Mouse (Mus musculus) embryonic facial prominence, embryonic 11.5 days (tissue): Measurements from ENCODE around the gene Cyb561a3. TPM values are rescaled to one million over a fixed set of nuclear protein-coding genes. Genes with fewer than 3 reads are reported as not detected.
"Not testable (repeated sequence)": the region's sequence is repeated elsewhere in the genome, so short reads cannot be mapped to it uniquely, and the experiment has no call there.

ENCODE experiments used
- ATAC-seq: fragments of 200-750 bp; cut with Nextera tagmentation; replicated peaks from 2 replicates; pipeline ENCODE4 v1.8.0; 2017; ENCODE audit warnings: low read depth; ENCODE audit not compliant: insufficient number of reproducible peaks, low FRiP score, low TSS enrichment
- DNase-seq: peaks from one replicate; pipeline ENCODE4 v3.0.0-alpha.2; 2015; ENCODE audit warnings: low spot score
- H3K27ac ChIP-seq: fragments of 300-500 bp; sonication (generic); replicated peaks from 2 replicates; pipeline ENCODE4 v1.5.1; 2014; ENCODE audit warnings: mild to moderate bottlenecking, low read depth, low read length, control low read depth
- H3K27me3 ChIP-seq: fragments of 300-500 bp; sonication (generic); 2 replicates; pipeline ENCODE4 v1.6.1; 2014; ENCODE audit warnings: mild to moderate bottlenecking, low read length, moderate library complexity, mixed read lengths; ENCODE audit not compliant: control insufficient read depth, insufficient read depth
- H3K36me3 ChIP-seq: fragments of 300-500 bp; sonication (generic); replicated peaks from 2 replicates; pipeline ENCODE4 v1.6.1; 2014; ENCODE audit warnings: low read depth, mild to moderate bottlenecking, low read length, moderate library complexity, mixed read lengths; ENCODE audit not compliant: control insufficient read depth, insufficient read depth
- H3K4me1 ChIP-seq: fragments of 300-500 bp; sonication (generic); 2 replicates; pipeline ENCODE4 v1.6.1; 2014; ENCODE audit warnings: low read length, mixed read lengths; ENCODE audit not compliant: control insufficient read depth, insufficient read depth
- H3K4me2 ChIP-seq: fragments of 300-500 bp; sonication (generic); 2 replicates; pipeline ENCODE4 v1.6.1; 2014; ENCODE audit warnings: low read depth, mild to moderate bottlenecking, control low read depth, low read length, moderate library complexity
- H3K4me3 ChIP-seq: fragments of 300-500 bp; sonication (generic); 2 replicates; pipeline ENCODE4 v1.5.1; 2014; ENCODE audit warnings: low read depth, low read length, control low read depth
- H3K9ac ChIP-seq: fragments of 300-500 bp; sonication (generic); replicated peaks from 2 replicates; pipeline ENCODE4 v1.6.1; 2014; ENCODE audit warnings: mild to moderate bottlenecking, control low read depth, low read length
- H3K9me3 ChIP-seq: fragments of 300-500 bp; sonication (generic); replicated peaks from 2 replicates; pipeline ENCODE4 v1.6.1; 2016; ENCODE audit warnings: mild to moderate bottlenecking, low read length, inconsistent platforms, mixed read lengths; ENCODE audit not compliant: control insufficient read depth
- WGBS: fragments of 180-500 bp; shearing (Covaris S2); extraction: QIAGEN DNeasy Blood & Tissue Kit; methylation state at CpG from one replicate; pipeline ENCODE4 v1.1.7; 2014; 5-methylcytosine and 5-hydroxymethylcytosine counted together
- polyA plus RNA-seq: library from polyadenylated mRNA; unstranded; fragments of >200 nt; fragmentation: Nextera tagmentation; extraction: Ambion mirVana; gene quantifications from 2 replicates; pipeline ENCODE4 v1.2.1, GENCODE M21; 2014

Cyb561a3 gene
- polyA plus RNA-seq, result 13.7 and 13.8 TPM in 2 replicates

GRCm38 (mm10) chr19:10576690-10577561, at the start of gene Cyb561a3, which contains the start of gene Tmem138:
TSS of gene Cyb561a3 (plus strand) at chr19:10577172.
TSS of gene Tmem138 (minus strand) at chr19:10577362.
- Histone ChIP-seq H3K4me1 (no peaks in the 10 kb centered on the region), H3K27ac (peak within 1 kb of the TSS; percentile 77), H3K9me3 (no peaks in the 10 kb centered on the region), H3K36me3 (peaks cover 8% of the 10 kb centered on the region), H3K4me2 (peak within 1 kb of the TSS; percentile 86), H3K9ac (peak within 1 kb of the TSS; percentile 72), H3K27me3 (no peaks in the 10 kb centered on the region), H3K4me3 (peak within 1 kb of the TSS; percentile 67)
- peak; percentile 93 for ATAC-seq
- peak; percentile 97 for DNase-seq
- under 1% methylated on average over 44 of the region's 44 CpGs for WGBS

- no peak for ATAC-seq
Observed at GRCm38 (mm10) chr19:10530082-10530481, 46.9 kb upstream of the Cyb561a3 start.

GRCm38 (mm10) chr19:10539454-10539853, 37.5 kb upstream of the Cyb561a3 start:
- ATAC-seq (no peak), DNase-seq (no peak)
- 96% methylated on average over 5 of the region's 5 CpGs for WGBS
- Histone ChIP-seq H3K36me3 (peaks cover 9% of the 10 kb centered on the region), H3K4me1 (no peaks in the 10 kb centered on the region), H3K4me2 (no peak overlapping the region), H3K27ac (no peak overlapping the region), H3K27me3 (no peaks in the 10 kb centered on the region), H3K4me3 (no peak overlapping the region), H3K9me3 (no peaks in the 10 kb centered on the region), H3K9ac (no peak overlapping the region)

More at GRCm38 (mm10) chr19:10530082-10530481, 46.9 kb upstream of the Cyb561a3 start:
- 100% methylated on average over 1 of the region's 1 CpGs for WGBS
- Histone ChIP-seq H3K27me3 (no peaks in the 10 kb centered on the region), H3K9ac (no peak overlapping the region), H3K4me1 (no peaks in the 10 kb centered on the region), H3K9me3 (no peaks in the 10 kb centered on the region), H3K4me2 (no peak overlapping the region), H3K36me3 (peaks cover 7% of the 10 kb centered on the region), H3K27ac (no peak overlapping the region), H3K4me3 (no peak overlapping the region)
- no peak for DNase-seq

GRCm38 (mm10) chr19:10555624-10556510, 21.1 kb upstream of the Cyb561a3 start, which contains the start of gene Tmem216:
TSS of gene Tmem216 (minus strand) at chr19:10556238.
- no peaks in the 10 kb centered on the region for H3K9me3 ChIP-seq
- H3K9ac ChIP-seq, result peak within 1 kb of the TSS; percentile 68
- H3K27me3 ChIP-seq, result no peaks in the 10 kb centered on the region
- peak within 1 kb of the TSS; percentile 66 for H3K4me3 ChIP-seq
- H3K4me2 ChIP-seq, result peak within 1 kb of the TSS; percentile 73
- peak within 1 kb of the TSS; percentile 38; the same call in 1 of the 2 replicates for H3K27ac ChIP-seq
- DNase-seq (peak; percentile 89), ATAC-seq (peak; percentile 99)
- 2% methylated on average over 43 of the region's 43 CpGs for WGBS
- H3K4me1 ChIP-seq, result no peaks in the 10 kb centered on the region
- H3K36me3 ChIP-seq, result no peaks in the 10 kb centered on the region

GRCm38 (mm10) chr19:10557001-10557400, 20.0 kb upstream of the Cyb561a3 start:
- no peaks in the 10 kb centered on the region for H3K27me3 ChIP-seq
- H3K27ac ChIP-seq, result no peak overlapping the region
- no peaks in the 10 kb centered on the region for H3K4me1 ChIP-seq
- H3K4me2 ChIP-seq, result no peak overlapping the region
- no peak overlapping the region for H3K9ac ChIP-seq
- H3K4me3 ChIP-seq, result no peak overlapping the region
- no peaks in the 10 kb centered on the region for H3K9me3 ChIP-seq
- 79% methylated on average over 2 of the region's 2 CpGs for WGBS
- no peak for ATAC-seq
- DNase-seq, result no peak
- no peaks in the 10 kb centered on the region for H3K36me3 ChIP-seq

- H3K27ac ChIP-seq, result no peak overlapping the region
- H3K9me3 ChIP-seq, result no peaks in the 10 kb centered on the region
- WGBS, result 66% methylated on average over 2 of the region's 2 CpGs
- no peak for ATAC-seq
- H3K27me3 ChIP-seq, result no peaks in the 10 kb centered on the region
- H3K4me2 ChIP-seq, result no peak overlapping the region
- H3K9ac ChIP-seq, result no peak overlapping the region
- H3K4me1 ChIP-seq, result no peaks in the 10 kb centered on the region
- H3K36me3 ChIP-seq, result no peaks in the 10 kb centered on the region
- H3K4me3 ChIP-seq, result no peak overlapping the region
- no peak for DNase-seq
Observed at GRCm38 (mm10) chr19:10557430-10557829, 19.5 kb upstream of the Cyb561a3 start.

- not testable (repeated sequence) for H3K4me2 ChIP-seq, H3K27ac ChIP-seq, DNase-seq, H3K9ac ChIP-seq, H3K36me3 ChIP-seq, H3K9me3 ChIP-seq, H3K4me3 ChIP-seq, ATAC-seq, H3K4me1 ChIP-seq, H3K27me3 ChIP-seq
- WGBS, result 69% methylated on average over 4 of the region's 4 CpGs
Observed at GRCm38 (mm10) chr19:10557837-10558375, 19.1 kb upstream of the Cyb561a3 start.
